Mouse (Mus musculus) layer of hippocampus, adult 2 months (tissue): ENCODE measurements around the gene Gpx3. TPM values are rescaled to one million over a fixed set of nuclear protein-coding genes. Genes with fewer than 3 reads are reported as not detected.
"Not testable (repeated sequence)": the region's sequence is repeated elsewhere in the genome, so short reads cannot be mapped to it uniquely, and the experiment has no call there.

Source experiments
- DNase-seq, 2 experiments: peaks; one replicate each; pipeline ENCODE4 v3.0.0; 2022; ENCODE audit warnings: low spot score in 2 of 2
- H3K27ac ChIP-seq: fragments of 200-600 bp; 2 replicates; pipeline ENCODE4 v1.8.1; 2022
- H3K4me3 ChIP-seq: fragments of 200-600 bp; 2 replicates; pipeline ENCODE4 v1.8.1; 2022; ENCODE audit warnings: mild to moderate bottlenecking
- CTCF ChIP-seq: fragments of 200-600 bp; conservative IDR thresholded peaks from 2 replicates; pipeline ENCODE4 v1.8.1; 2022; ENCODE audit warnings: antibody characterized with exemption, mild to moderate bottlenecking, moderate library complexity
- total RNA-seq, 2 experiments: library from RNA; stranded (reverse); gene quantifications; 2 replicates each; pipeline ENCODE4 v1.2.3; 2021

Gpx3 gene
- total RNA-seq, 2 experiments from 2014 or later: 3.9 to 4.0 TPM

- Histone ChIP-seq H3K4me3 (no peak overlapping the region), H3K27ac (no peak overlapping the region)
- DNase-seq: no peak
- no peak for TF ChIP-seq CTCF
These were observed 42.4 kb downstream of the Gpx3 start for GRCm38 (mm10) chr11:54944702-54945101.

GRCm38 (mm10) chr11:54949717-54950116 is 47.5 kb downstream of the Gpx3 start:
- Histone ChIP-seq H3K27ac (no peak overlapping the region), H3K4me3 (no peak overlapping the region)
- TF ChIP-seq CTCF: no peak
- no peak for DNase-seq

GRCm38 (mm10) chr11:54950684-54951083 is 48.4 kb downstream of the Gpx3 start:
- no peak for DNase-seq
- H3K27ac ChIP-seq: no peak overlapping the region
- no peak for TF ChIP-seq CTCF
- H3K4me3 ChIP-seq: no peak overlapping the region

GRCm38 (mm10) chr11:54952651-54953050 is 50.4 kb downstream of the Gpx3 start:
- no peak for DNase-seq
- H3K4me3 ChIP-seq: no peak overlapping the region
- no peak overlapping the region for H3K27ac ChIP-seq
- no peak for TF ChIP-seq CTCF

GRCm38 (mm10) chr11:54953993-54954446 is 51.8 kb downstream of the Gpx3 start:
- DNase-seq: peak; percentile 40 to 50
- H3K27ac ChIP-seq: peak overlapping the region; percentile 66
- TF ChIP-seq CTCF: no peak
- H3K4me3 ChIP-seq: peak overlapping the region; percentile 20; the same call in 1 of the 2 replicates

GRCm38 (mm10) chr11:54954716-54955115 is 52.5 kb downstream of the Gpx3 start:
- Histone ChIP-seq H3K4me3 (peak overlapping the region; percentile 20; the same call in 1 of the 2 replicates), H3K27ac (peak overlapping the region; percentile 66)
- TF ChIP-seq CTCF: no peak
- DNase-seq: no peak

- Histone ChIP-seq H3K4me3 (peak overlapping the region; percentile 96), H3K27ac (peak overlapping the region; percentile 94)
- not testable (repeated sequence) for DNase-seq
These were observed 53.1 kb downstream of the Gpx3 start for GRCm38 (mm10) chr11:54955400-54955734.

GRCm38 (mm10) chr11:54955735-54956480 is 53.7 kb downstream of the Gpx3 start:
- Histone ChIP-seq H3K27ac (peak overlapping the region; percentile 94), H3K4me3 (peak overlapping the region; percentile 96)
- no peak for TF ChIP-seq CTCF
- peak; percentile 97 to 98 for DNase-seq

GRCm38 (mm10) chr11:54956912-54957311 is 54.7 kb downstream of the Gpx3 start:
- no peak overlapping the region for H3K27ac ChIP-seq
- DNase-seq: no peak
- H3K4me3 ChIP-seq: no peak overlapping the region

GRCm38 (mm10) chr11:54957708-54958107 is 55.5 kb downstream of the Gpx3 start:
- DNase-seq, H3K4me3 ChIP-seq, H3K27ac ChIP-seq: not testable (repeated sequence)

More at GRCm38 (mm10) chr11:54956912-54957311, 54.7 kb downstream of the Gpx3 start:
- no peak for TF ChIP-seq CTCF

GRCm38 (mm10) chr11:54958571-54959073 is 56.4 kb downstream of the Gpx3 start:
- H3K27ac ChIP-seq: no peak overlapping the region
- H3K4me3 ChIP-seq: no peak overlapping the region
- DNase-seq: no peak
- no peak for TF ChIP-seq CTCF

Other genes starting within 250 kb of the Gpx3 start
- 100 to 1,000 TPM; 134 TPM for gene Cdc42se2, start 114.8 kb upstream of the Gpx3 start, total RNA-seq
- gene Lyrm7, start 41.5 kb upstream of the Gpx3 start, total RNA-seq: 10 to 100 TPM; 28.7 to 30.9 TPM
- 100 to 1,000 TPM; 252 to 273 TPM for gene Hint1, start 36.1 kb upstream of the Gpx3 start, total RNA-seq
- 10 to 100 TPM; 33.0 to 33.1 TPM for gene Tnip1, start 60.5 kb downstream of the Gpx3 start, total RNA-seq
- gene Anxa6, start 131.0 kb downstream of the Gpx3 start, total RNA-seq: 100 to 1,000 TPM; 100 to 103 TPM
- gene Ccdc69, start 175.7 kb downstream of the Gpx3 start, total RNA-seq: under 1 TPM in 1 of 2 experiments, not detected in 1; 0.42 TPM
- gene Gm2a, start 195.7 kb downstream of the Gpx3 start, total RNA-seq: 10 to 100 TPM; 29.9 to 30.8 TPM
- gene Slc36a3, start 249.3 kb downstream of the Gpx3 start, total RNA-seq: not detected